Mouse (Mus musculus): Measurements from ENCODE around the gene Dbi. TPM values are rescaled to one million over a fixed set of nuclear protein-coding genes. Genes with fewer than 3 reads are reported as not detected.

Gene Dbi
- polyA plus RNA-seq, 2 experiments: 340 to 662 TPM

DNA sequence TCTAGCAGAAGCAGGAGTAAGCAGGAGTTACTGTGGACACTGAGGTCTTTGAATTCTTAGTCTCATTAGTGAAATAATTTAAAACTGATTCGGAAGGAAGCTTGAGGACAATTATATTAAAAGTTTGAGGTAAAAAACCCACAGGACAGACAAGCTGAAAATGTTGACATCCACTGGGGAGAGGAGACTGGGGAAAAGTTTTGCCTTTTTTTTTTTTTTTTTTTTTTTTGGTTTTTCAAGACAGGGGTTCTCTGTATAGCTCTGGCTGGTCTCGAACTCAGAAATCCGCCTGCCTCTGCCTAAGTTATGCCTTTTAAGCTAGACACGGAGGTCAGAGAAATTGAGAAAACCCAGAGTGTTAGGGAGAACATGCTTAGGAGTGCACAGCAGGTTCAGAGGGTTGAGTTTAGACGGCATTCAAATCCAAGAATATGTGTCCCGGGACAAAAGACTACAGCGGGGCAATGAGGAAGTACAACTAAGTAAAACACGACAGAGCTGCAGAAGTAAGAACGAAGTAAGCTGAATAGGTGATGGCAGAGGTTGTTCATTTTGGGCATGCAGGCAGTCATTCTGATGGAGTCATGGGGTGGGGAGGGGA lies 1.2 kb upstream of the Dbi start:
- no peaks in the 10 kb centered on the region for H3K9me3 ChIP-seq (ENCODE audit: control insufficient read depth, low read length)
- peak overlapping the region; percentile 81 to 86 for H3K4me3 ChIP-seq (ENCODE audit: insufficient read depth in 1 of 2, low read depth in 2 of 2, low read length in 2 of 2)
- peak overlapping the region; percentile 75 for H3K9ac ChIP-seq (replicated peaks)
- peaks cover 4 to 19% of the 10 kb centered on the region in 2 experiments for H3K4me1 ChIP-seq (replicated peaks; ENCODE audit: control insufficient read depth in 2 of 2, insufficient read depth in 2 of 2, low read length in 1 of 2)
- no peak for DNase-seq (ENCODE audit: low read depth in 3 of 3, low spot score in 3 of 3)
- WGBS (ENCODE audit: insufficient replicate concordance): 61% methylated on average over 9 of the region's 9 CpGs
- no peaks in the 10 kb centered on the region for H3K27me3 ChIP-seq (ENCODE audit: control insufficient read depth, insufficient read depth, low read length)
- ATAC-seq (ENCODE audit: insufficient read depth): no peak
- TF ChIP-seq CTCF (IDR thresholded peaks at IDR 0.05; ENCODE audit: low read depth): no peak
- TF ChIP-seq EP300 (IDR thresholded peaks at IDR 0.05; ENCODE audit: low read depth): no peak
- H3K4me2 ChIP-seq (ENCODE audit: low read depth): peak overlapping the region; percentile 98
- H3K36me3 ChIP-seq (replicated peaks; ENCODE audit: control insufficient read depth, insufficient read depth, low read depth): peaks cover 5% of the 10 kb centered on the region
- H3K27ac ChIP-seq: peak overlapping the region; percentile 72

DNA sequence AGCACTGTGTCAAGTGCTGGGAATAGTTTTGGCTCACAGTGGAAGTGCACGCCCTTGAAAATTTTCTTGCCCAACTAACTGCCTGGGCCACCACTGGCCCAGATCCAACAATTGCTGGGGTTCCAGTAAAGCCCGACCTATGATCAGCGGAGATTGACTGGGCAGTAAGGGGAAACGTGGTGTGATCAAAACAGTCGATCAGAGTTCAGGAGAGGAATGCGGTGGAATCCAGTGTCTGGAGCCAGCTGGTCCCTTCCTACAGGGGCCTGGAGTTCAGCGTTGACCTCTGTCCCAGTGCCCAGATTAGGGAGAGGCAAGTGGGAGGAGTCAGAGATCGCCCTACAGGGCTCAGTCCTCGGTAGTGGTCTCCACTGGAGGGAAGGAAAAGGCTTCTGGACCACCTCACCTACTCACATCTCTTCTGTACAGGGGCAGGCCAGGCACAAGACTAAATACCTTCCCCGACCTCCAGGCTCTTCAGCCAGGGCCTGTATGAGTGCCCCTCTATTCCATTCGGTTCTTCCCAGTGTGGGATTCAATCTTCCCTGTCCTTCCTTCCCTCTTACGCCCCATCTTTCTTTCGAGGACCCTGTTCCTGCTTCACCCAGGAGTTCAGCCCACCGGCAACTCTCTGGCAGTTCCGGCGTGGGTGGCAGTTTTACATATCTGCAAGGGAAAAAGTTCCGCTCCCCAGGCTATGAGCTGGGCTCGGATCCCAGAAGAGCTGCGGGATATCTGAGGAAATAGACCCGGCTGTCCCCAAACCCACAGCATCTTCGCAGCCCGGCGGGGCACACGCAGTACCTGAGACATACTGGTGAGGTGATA lies 523 bp downstream of the Dbi start:
- H3K4me2 ChIP-seq (ENCODE audit: low read depth): peak overlapping the region; percentile 98
- no peaks in the 10 kb centered on the region for H3K27me3 ChIP-seq (ENCODE audit: control insufficient read depth, insufficient read depth, low read length)
- H3K27ac ChIP-seq: peak overlapping the region; percentile 76
- no peaks in the 10 kb centered on the region for H3K9me3 ChIP-seq (ENCODE audit: control insufficient read depth, low read length)
- DNase-seq (ENCODE audit: low read depth in 3 of 3, low spot score in 3 of 3) (peak in 2 of 3 experiments; percentile 37), ATAC-seq (ENCODE audit: insufficient read depth) (peak; percentile 58)
- peak overlapping the region; percentile 75 to 81 for H3K4me3 ChIP-seq (ENCODE audit: insufficient read depth in 1 of 2, low read depth in 2 of 2, low read length in 2 of 2)
- 8% methylated on average over 24 of the region's 24 CpGs for WGBS (ENCODE audit: insufficient replicate concordance)
- TF ChIP-seq CTCF (IDR thresholded peaks at IDR 0.05; ENCODE audit: low read depth) (0 out of 2 replicates have a peak, but pooled peaks have one; percentile 15), EP300 (IDR thresholded peaks at IDR 0.05; ENCODE audit: low read depth) (no peak)
- H3K9ac ChIP-seq (replicated peaks): peak overlapping the region; percentile 76
- peaks cover 11% of the 10 kb centered on the region for H3K36me3 ChIP-seq (replicated peaks; ENCODE audit: control insufficient read depth, insufficient read depth, low read depth)
- peaks cover 4 to 19% of the 10 kb centered on the region in 2 experiments for H3K4me1 ChIP-seq (replicated peaks; ENCODE audit: control insufficient read depth in 2 of 2, insufficient read depth in 2 of 2, low read length in 1 of 2)

DNA sequence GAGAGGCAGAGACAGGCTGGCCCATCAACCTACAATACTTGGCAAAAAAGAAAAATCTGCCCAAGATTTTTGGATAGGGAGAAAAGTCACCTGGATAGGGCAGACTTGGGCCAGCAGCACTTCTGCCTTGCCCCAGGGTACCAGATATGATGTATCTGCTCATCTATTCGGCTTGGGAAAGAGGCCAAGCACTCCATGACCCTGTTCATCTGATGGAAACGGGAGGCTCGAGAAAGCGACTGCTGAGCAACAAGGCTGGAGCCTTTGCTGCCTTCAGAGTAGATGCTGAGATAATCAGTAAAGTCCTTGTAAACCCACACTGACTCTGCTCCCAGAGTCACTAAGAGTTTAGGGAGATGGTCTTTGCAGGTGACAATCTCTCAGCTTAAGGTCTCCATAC lies 1.5 kb downstream of the Dbi start:
- H3K4me3 ChIP-seq (ENCODE audit: insufficient read depth in 1 of 2, low read depth in 2 of 2, low read length in 2 of 2): peak overlapping the region; percentile 75 to 81
- peaks cover 4 to 17% of the 10 kb centered on the region in 2 experiments for H3K4me1 ChIP-seq (replicated peaks; ENCODE audit: control insufficient read depth in 2 of 2, insufficient read depth in 2 of 2, low read length in 1 of 2)
- H3K4me2 ChIP-seq (ENCODE audit: low read depth): peak overlapping the region; percentile 98
- DNase-seq (ENCODE audit: low read depth in 3 of 3, low spot score in 3 of 3): no peak
- H3K27ac ChIP-seq: no peak overlapping the region
- H3K27me3 ChIP-seq (ENCODE audit: control insufficient read depth, insufficient read depth, low read length): no peaks in the 10 kb centered on the region
- TF ChIP-seq EP300 (IDR thresholded peaks at IDR 0.05; ENCODE audit: low read depth): no peak
- no peak overlapping the region; the same call in 1 of the 2 replicates for H3K9ac ChIP-seq (replicated peaks)
- H3K36me3 ChIP-seq (replicated peaks; ENCODE audit: control insufficient read depth, insufficient read depth, low read depth): peaks cover 20% of the 10 kb centered on the region
- ATAC-seq (ENCODE audit: insufficient read depth): no peak
- H3K9me3 ChIP-seq (ENCODE audit: control insufficient read depth, low read length): no peaks in the 10 kb centered on the region
- 77% methylated on average over 4 of the region's 4 CpGs for WGBS (ENCODE audit: insufficient replicate concordance)

DNA sequence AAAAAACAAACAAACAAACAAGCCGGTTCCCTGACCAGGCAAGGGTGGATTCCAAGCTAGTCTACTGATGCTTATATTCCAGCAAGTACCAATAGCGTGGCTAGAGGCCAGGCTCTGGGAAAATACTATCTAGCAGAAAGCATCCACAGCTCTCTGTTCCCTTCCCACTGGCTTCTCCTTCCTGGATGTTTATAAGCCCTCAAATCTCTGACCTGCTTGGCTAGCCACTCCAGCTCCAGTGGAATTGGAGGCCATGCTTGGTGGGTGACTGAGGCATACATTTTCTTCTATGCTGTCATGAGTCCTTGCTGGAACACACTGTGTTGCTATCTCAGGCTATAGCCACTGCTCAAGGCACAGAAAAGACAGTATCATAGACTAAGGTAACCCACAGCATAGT lies 2.0 kb downstream of the Dbi start:
- H3K4me2 ChIP-seq (ENCODE audit: low read depth): peak overlapping the region; percentile 98
- peaks cover 4 to 17% of the 10 kb centered on the region in 2 experiments for H3K4me1 ChIP-seq (replicated peaks; ENCODE audit: control insufficient read depth in 2 of 2, insufficient read depth in 2 of 2, low read length in 1 of 2)
- DNase-seq (ENCODE audit: low read depth in 3 of 3, low spot score in 3 of 3): no peak
- no peak for ATAC-seq (ENCODE audit: insufficient read depth)
- no peak overlapping the region for H3K27ac ChIP-seq
- H3K9me3 ChIP-seq (ENCODE audit: control insufficient read depth, low read length): no peaks in the 10 kb centered on the region; the same call in 1 of the 2 replicates
- H3K27me3 ChIP-seq (ENCODE audit: control insufficient read depth, insufficient read depth, low read length): no peaks in the 10 kb centered on the region
- H3K4me3 ChIP-seq (ENCODE audit: insufficient read depth in 1 of 2, low read depth in 2 of 2, low read length in 2 of 2): peak overlapping the region in 1 of 2 experiments; percentile 81; a peak in 2 of 4 replicates
- peaks cover 23% of the 10 kb centered on the region for H3K36me3 ChIP-seq (replicated peaks; ENCODE audit: control insufficient read depth, insufficient read depth, low read depth)
- H3K9ac ChIP-seq (replicated peaks): no peak overlapping the region
- TF ChIP-seq CTCF (IDR thresholded peaks at IDR 0.05; ENCODE audit: low read depth): no peak
- TF ChIP-seq EP300 (IDR thresholded peaks at IDR 0.05; ENCODE audit: low read depth): no peak
- WGBS (ENCODE audit: insufficient replicate concordance): 80% methylated on average over 2 of the region's 2 CpGs

DNA sequence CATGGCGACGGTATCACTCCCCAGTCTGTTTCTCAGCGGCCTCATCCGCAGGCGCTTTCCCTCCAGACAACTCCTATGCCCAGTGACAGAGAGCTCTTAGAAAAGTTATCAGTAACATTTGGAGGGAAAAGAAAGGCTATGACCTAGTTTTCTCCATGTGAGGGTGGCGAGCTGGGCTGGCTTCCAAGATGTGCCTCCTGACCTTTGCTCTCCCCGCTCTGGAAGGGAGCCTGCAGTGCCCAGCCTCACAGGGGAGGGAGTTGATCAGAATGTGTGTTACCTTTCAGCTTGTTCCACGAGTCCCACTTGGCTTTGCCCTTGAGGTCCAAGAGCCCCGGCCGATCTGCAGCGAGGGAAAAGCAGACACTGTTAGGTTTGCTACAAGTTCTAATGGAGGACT lies 4.8 kb downstream of the Dbi start:
- Histone ChIP-seq H3K4me3 (ENCODE audit: insufficient read depth in 1 of 2, low read depth in 2 of 2, low read length in 2 of 2) (no peak overlapping the region), H3K27me3 (ENCODE audit: control insufficient read depth, insufficient read depth, low read length) (no peaks in the 10 kb centered on the region), H3K4me1 (replicated peaks; ENCODE audit: control insufficient read depth in 2 of 2, insufficient read depth in 2 of 2, low read length in 1 of 2) (peaks cover 4 to 8% of the 10 kb centered on the region in 2 experiments; a peak in 3 of 4 replicates), H3K9ac (replicated peaks) (no peak overlapping the region), H3K27ac (no peak overlapping the region), H3K36me3 (replicated peaks; ENCODE audit: control insufficient read depth, insufficient read depth, low read depth) (peaks cover 26% of the 10 kb centered on the region), H3K9me3 (ENCODE audit: control insufficient read depth, low read length) (no peaks in the 10 kb centered on the region; the same call in 1 of the 2 replicates), H3K4me2 (ENCODE audit: low read depth) (no peak overlapping the region)
- 84% methylated on average over 11 of the region's 11 CpGs for WGBS (ENCODE audit: insufficient replicate concordance)
- TF ChIP-seq CTCF (IDR thresholded peaks at IDR 0.05; ENCODE audit: low read depth) (no peak), EP300 (IDR thresholded peaks at IDR 0.05; ENCODE audit: low read depth) (no peak)
- peak in 1 of 3 experiments; percentile 24 for DNase-seq (ENCODE audit: low read depth in 3 of 3, low spot score in 3 of 3)
- no peak for ATAC-seq (ENCODE audit: insufficient read depth)

All from liver, embryonic 14.5 days (tissue).